Mouse (Mus musculus) kidney, embryonic 16.5 days (tissue): ENCODE measurements at regions not wholly inside any gene's neighbourhood (a gene's known extent, or its start where the extent isn't known, plus 50 kb on each side); places are given as distances from the start of the nearest gene placed in this dataset.
A peak's percentile ranks its signal among the peaks of the same experiment; 100 is the strongest.

Experiments used
- ATAC-seq: fragments of 200-750 bp; cut with Nextera tagmentation; 2 replicates; pipeline ENCODE4 v1.8.0; 2017; ENCODE audit warnings: moderate TSS enrichment; ENCODE audit not compliant: low FRiP score, low TSS enrichment
- H3K27ac ChIP-seq: fragments of 300-500 bp; sonication (generic); 2 replicates; pipeline ENCODE4 v1.5.1; 2014; ENCODE audit warnings: low read length
- H3K27me3 ChIP-seq: fragments of 300-500 bp; sonication (generic); 2 replicates; pipeline ENCODE4 v1.6.1; 2014; ENCODE audit warnings: low read length, control low read depth, mixed read lengths; ENCODE audit not compliant: insufficient read depth
- H3K36me3 ChIP-seq: fragments of 300-500 bp; sonication (generic); 2 replicates; pipeline ENCODE4 v1.6.1; 2014; ENCODE audit warnings: low read length, control low read depth, mixed read lengths; ENCODE audit not compliant: insufficient read depth
- H3K4me1 ChIP-seq: fragments of 300-500 bp; sonication (generic); 2 replicates; pipeline ENCODE4 v1.6.1; 2014; ENCODE audit warnings: low read length, control low read depth, mixed read lengths; ENCODE audit not compliant: insufficient read depth
- H3K4me2 ChIP-seq: fragments of 300-500 bp; sonication (generic); replicated peaks from 2 replicates; pipeline ENCODE4 v1.6.1; 2014; ENCODE audit warnings: low read depth, low read length
- H3K4me3 ChIP-seq: fragments of 300-500 bp; sonication (generic); 2 replicates; pipeline ENCODE4 v1.5.1; 2014; ENCODE audit warnings: mild to moderate bottlenecking, low read length
- H3K9ac ChIP-seq: fragments of 300-500 bp; sonication (generic); replicated peaks from 2 replicates; pipeline ENCODE4 v1.6.1; 2014; ENCODE audit warnings: low read length
- H3K9me3 ChIP-seq: fragments of 300-500 bp; sonication (generic); 2 replicates; pipeline ENCODE4 v1.6.1; 2016; ENCODE audit warnings: low read length, control low read depth
- WGBS: fragments of 180-500 bp; shearing (Covaris S2); extraction: QIAGEN DNeasy Blood & Tissue Kit; methylation state at CpG from one replicate; pipeline ENCODE4 v1.1.7; 2014; 5-methylcytosine and 5-hydroxymethylcytosine counted together

DNA sequence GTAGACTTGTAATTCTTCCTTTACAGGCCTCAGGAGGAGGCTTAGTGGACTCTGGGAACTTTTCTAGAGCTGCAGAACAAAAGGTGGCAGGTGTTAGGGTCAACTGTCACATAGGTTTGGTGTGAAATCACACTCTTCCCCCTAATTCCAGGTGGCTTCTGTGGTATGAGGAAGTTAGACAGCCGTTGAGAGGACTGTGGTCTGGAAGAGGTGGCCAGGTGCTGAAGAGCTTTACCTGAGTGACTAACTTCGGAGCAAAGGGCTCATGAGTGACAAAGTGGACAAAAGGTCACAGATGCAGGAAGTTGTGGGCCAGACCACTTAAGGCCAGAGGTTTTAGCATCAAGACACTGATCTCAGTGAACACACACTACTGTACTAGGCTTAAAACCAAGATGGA lies 209.1 kb upstream of the Nr2f2 start:
- 0 out of 2 replicates have a peak, but pooled peaks have one; percentile 39 for ATAC-seq

DNA sequence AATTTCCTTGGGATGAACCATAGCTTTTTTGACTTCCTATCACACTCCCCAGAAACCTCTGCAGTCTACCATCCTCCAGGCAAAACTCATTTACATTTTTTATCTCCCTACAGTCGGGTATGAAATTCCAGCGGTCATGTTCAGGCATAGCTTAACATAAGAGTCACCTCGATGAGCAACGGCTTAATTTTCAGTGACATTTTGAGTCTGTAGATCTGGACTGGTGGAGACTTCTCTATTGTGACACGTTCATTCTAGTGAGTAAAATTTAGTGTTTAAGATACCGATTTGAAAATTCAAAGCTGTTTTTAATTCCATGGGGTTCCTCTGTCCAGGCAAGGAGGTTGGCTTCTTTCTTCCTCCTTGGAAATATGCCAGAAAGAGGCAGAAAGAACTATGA lies 207.7 kb upstream of the Nr2f2 start:
- Histone ChIP-seq H3K4me1 (peaks cover 15% of the 10 kb centered on the region), H3K9ac (no peak overlapping the region), H3K27me3 (no peaks in the 10 kb centered on the region), H3K9me3 (no peaks in the 10 kb centered on the region), H3K4me2 (no peak overlapping the region), H3K27ac (no peak overlapping the region), H3K36me3 (no peaks in the 10 kb centered on the region), H3K4me3 (no peak overlapping the region)
- no peak for ATAC-seq
- WGBS: 74% methylated on average over 6 of the region's 6 CpGs

More for the DNA sequence above, 209.1 kb upstream of the Nr2f2 start:
- H3K4me3 ChIP-seq: no peak overlapping the region
- WGBS: 48% methylated on average over 2 of the region's 2 CpGs
- H3K36me3 ChIP-seq: no peaks in the 10 kb centered on the region
- H3K9ac ChIP-seq: no peak overlapping the region
- H3K4me2 ChIP-seq: no peak overlapping the region
- peaks cover 15% of the 10 kb centered on the region for H3K4me1 ChIP-seq
- H3K9me3 ChIP-seq: no peaks in the 10 kb centered on the region
- no peak overlapping the region for H3K27ac ChIP-seq
- no peaks in the 10 kb centered on the region for H3K27me3 ChIP-seq

DNA sequence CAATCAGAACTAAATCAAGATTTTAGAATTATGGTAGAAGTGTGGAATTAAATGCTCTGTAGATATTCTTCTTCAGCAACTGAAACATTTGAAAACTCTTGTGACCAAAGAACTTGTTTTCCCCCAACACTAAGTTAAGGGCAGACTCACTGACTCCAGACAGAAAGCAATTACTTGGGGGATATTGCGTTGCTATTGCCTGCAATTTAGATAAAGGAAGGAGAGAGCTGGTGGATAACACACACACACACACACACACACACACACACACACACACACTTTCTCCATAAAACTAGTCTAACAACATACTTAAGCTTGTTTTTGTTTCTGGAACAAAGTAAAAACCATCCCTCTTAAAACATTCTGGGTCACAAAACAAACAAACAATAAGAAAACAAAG lies 198.5 kb upstream of the Nr2f2 start:
- ATAC-seq: no peak
- H3K4me3 ChIP-seq: no peak overlapping the region
- no peaks in the 10 kb centered on the region for H3K36me3 ChIP-seq
- no peaks in the 10 kb centered on the region for H3K27me3 ChIP-seq
- no peak overlapping the region for H3K9ac ChIP-seq
- no peak overlapping the region for H3K27ac ChIP-seq
- no peaks in the 10 kb centered on the region for H3K9me3 ChIP-seq
- H3K4me1 ChIP-seq: no peaks in the 10 kb centered on the region
- no peak overlapping the region for H3K4me2 ChIP-seq
- WGBS: 43% methylated on average over 1 of the region's 1 CpGs

DNA sequence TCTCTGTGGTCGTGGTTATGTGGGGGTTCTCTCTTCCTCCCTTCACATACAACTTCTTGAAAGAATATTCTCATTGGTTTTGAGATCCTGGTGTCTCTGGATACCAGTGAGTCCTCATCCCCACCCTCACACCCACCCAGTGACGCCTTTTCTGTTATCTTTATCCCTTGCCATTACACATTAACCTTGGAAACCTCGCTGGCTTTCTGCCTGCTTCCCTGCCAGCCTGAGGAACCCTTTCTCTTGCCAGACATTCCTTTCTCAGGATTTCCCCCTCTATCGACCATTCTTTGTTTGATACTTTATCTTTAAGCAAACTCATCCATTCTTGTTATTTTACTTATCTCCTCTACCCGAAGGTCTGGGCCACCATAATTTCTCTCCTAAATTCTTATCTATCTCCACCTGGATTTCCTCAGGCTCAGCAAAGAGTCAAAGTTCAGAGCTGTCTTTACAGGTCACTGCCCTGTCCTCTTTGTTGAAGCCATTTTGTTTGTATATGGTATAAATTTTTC lies 182.5 kb upstream of the Nr2f2 start:
- H3K36me3 ChIP-seq: no peaks in the 10 kb centered on the region
- no peaks in the 10 kb centered on the region for H3K9me3 ChIP-seq
- WGBS: 47% methylated on average over 5 of the region's 5 CpGs
- no peak overlapping the region for H3K9ac ChIP-seq
- no peaks in the 10 kb centered on the region for H3K4me1 ChIP-seq
- H3K27ac ChIP-seq: no peak overlapping the region
- no peak for ATAC-seq
- no peaks in the 10 kb centered on the region for H3K27me3 ChIP-seq
- H3K4me3 ChIP-seq: no peak overlapping the region
- H3K4me2 ChIP-seq: no peak overlapping the region

DNA sequence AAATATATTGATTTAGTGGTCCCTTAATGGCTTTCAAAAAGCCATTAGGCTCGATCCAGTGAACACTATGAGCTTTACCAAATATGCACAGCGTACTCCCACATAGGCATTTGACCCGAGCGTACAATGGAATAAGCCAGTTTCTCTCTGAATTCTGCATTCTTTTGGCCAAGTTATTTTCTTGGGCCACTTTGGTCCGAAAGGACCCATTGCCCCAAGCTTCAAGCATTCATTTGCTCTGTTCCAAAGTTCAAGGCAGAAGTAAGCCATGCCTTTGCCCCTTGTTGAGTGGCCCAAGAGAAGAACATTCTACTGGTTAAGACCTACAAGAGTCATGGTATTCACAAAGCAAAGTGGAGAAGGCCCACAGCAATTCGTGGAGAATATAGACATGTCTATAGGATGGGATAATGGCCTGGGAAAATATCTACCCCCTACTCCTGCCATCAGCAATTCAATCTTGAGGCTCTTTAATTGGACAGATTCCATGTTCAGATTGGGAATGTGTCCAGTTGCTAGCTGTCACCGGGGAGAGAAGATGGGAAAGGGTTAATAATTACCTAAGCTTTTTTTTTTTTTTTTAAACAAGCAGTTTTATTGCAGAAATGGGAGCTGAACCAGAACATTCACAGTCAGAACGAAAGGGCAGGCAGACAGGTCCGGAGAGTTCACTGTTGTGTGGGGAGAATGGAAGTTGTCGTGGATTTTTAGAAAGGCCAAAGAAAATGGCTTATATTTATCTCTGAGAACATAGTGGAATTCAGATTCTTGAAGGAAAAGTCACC lies 175.5 kb upstream of the Nr2f2 start:
- ATAC-seq: no peak; the same call in 1 of the 2 replicates
- no peaks in the 10 kb centered on the region for H3K36me3 ChIP-seq
- no peak overlapping the region for H3K27ac ChIP-seq
- no peak overlapping the region for H3K4me3 ChIP-seq
- no peak overlapping the region for H3K4me2 ChIP-seq
- H3K27me3 ChIP-seq: no peaks in the 10 kb centered on the region
- H3K4me1 ChIP-seq: peaks cover 8% of the 10 kb centered on the region
- H3K9me3 ChIP-seq: no peaks in the 10 kb centered on the region
- WGBS: 46% methylated on average over 10 of the region's 10 CpGs
- H3K9ac ChIP-seq: no peak overlapping the region

DNA sequence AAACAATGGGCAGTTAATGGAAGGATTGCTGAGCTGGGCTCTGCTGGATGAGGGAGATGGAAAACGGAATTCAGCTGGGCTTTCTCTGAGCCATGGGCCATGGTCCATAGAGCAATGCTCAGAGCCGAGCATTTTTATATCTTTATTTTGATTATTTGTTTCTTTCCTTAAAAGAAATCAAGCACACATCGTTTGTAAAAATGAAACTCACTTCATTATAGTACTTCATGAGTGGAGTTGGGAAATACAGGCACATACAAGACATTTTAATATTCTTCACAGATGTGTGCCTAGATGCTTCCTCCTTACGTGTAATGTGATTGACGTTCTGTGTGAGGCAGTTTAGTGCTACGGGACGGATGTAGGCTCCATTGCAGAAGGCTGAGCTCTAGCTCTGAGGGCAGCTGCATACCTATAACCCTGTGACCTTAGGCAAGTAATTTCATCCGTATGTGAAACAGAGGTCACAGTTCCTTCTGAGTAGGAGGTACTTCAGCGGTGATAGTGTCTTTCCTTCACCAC lies 172.6 kb upstream of the Nr2f2 start:
- Histone ChIP-seq H3K4me3 (no peak overlapping the region), H3K4me2 (no peak overlapping the region), H3K9me3 (no peaks in the 10 kb centered on the region), H3K36me3 (no peaks in the 10 kb centered on the region), H3K27me3 (no peaks in the 10 kb centered on the region), H3K4me1 (peaks cover 8% of the 10 kb centered on the region), H3K9ac (no peak overlapping the region), H3K27ac (no peak overlapping the region)
- ATAC-seq: no peak
- WGBS: 52% methylated on average over 9 of the region's 9 CpGs

DNA sequence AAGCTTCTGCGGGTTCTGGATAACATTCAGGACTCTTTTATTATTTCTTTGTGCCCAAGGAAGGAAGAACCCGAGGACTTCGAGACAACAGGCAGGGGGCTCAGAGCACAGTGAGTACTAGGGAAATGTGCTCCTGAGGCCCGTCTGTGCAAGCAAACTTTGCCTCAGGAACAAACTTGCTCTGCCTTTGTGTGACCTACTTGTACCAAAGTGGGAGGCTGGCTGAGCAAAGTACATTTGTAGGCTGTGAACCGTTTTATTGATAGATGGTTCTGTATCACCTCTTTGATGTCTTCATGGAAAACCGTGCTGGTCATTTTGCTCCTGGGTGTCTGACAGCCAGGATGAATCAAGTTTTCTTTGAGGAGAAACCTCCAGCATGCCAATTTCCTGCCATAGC lies 169.5 kb upstream of the Nr2f2 start:
- no peaks in the 10 kb centered on the region for H3K27me3 ChIP-seq
- no peak overlapping the region for H3K27ac ChIP-seq
- H3K4me3 ChIP-seq: no peak overlapping the region
- peaks cover 4% of the 10 kb centered on the region; the same call in 1 of the 2 replicates for H3K9me3 ChIP-seq
- WGBS: 62% methylated on average over 6 of the region's 6 CpGs
- H3K4me2 ChIP-seq: no peak overlapping the region
- H3K9ac ChIP-seq: no peak overlapping the region
- no peak for ATAC-seq
- 0 out of 2 replicates have a peak, but pooled peaks cover 3% of the 10 kb centered on the region for H3K36me3 ChIP-seq
- no peaks in the 10 kb centered on the region for H3K4me1 ChIP-seq

DNA sequence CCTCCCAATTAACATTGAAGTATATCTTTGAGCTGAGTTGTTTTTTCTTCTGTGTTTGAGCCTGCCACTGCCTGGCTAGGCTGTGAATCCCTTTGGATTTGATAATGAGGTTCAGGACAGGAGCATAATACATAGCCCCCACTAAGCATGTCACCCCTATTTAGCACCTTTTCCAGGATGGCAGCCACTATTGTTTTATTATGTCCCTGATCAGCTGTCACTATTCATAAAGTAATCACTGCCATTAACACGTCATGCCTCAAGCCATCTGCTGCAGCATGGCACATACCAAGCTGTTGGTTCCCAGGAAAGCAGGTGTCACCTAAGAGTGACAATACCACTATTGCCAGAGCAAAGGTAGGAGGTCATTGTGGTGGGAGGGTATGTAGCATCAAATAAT lies 167.0 kb upstream of the Nr2f2 start:
- no peak overlapping the region for H3K9ac ChIP-seq
- no peak overlapping the region for H3K4me3 ChIP-seq
- no peak overlapping the region for H3K27ac ChIP-seq
- ATAC-seq: no peak
- 87% methylated on average over 1 of the region's 1 CpGs for WGBS
- peaks cover under 1% of the 10 kb centered on the region; the same call in 1 of the 2 replicates for H3K4me1 ChIP-seq
- 0 out of 2 replicates have a peak, but pooled peaks cover 3% of the 10 kb centered on the region for H3K36me3 ChIP-seq
- no peak overlapping the region for H3K4me2 ChIP-seq
- no peaks in the 10 kb centered on the region for H3K27me3 ChIP-seq
- H3K9me3 ChIP-seq: peaks cover 11% of the 10 kb centered on the region; the same call in 1 of the 2 replicates

DNA sequence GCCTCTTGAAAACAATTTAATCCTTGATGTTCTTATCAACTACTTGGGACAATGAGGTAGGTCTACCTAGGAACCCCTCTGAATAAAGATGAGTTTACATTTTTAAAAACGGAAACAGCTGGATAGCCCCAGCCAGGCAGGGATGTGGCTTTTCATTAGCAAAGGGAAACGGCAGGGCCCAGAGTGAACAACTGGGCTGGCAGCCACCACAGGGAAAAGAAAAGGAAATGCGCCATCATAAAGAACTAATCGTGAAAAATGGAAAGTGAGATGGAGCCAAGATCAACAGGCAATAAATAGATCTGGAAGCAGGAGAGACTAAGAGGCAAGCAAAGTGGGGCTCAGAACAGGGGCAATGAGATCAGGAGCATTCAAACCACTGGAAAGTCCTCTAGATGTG lies 161.4 kb upstream of the Nr2f2 start:
- Histone ChIP-seq H3K9ac (no peak overlapping the region), H3K27me3 (no peaks in the 10 kb centered on the region), H3K9me3 (peaks cover 22% of the 10 kb centered on the region; the same call in 1 of the 2 replicates), H3K4me2 (no peak overlapping the region), H3K4me1 (peaks cover 3% of the 10 kb centered on the region; the same call in 1 of the 2 replicates), H3K4me3 (no peak overlapping the region), H3K36me3 (0 out of 2 replicates have a peak, but pooled peaks cover 3% of the 10 kb centered on the region), H3K27ac (peak overlapping the region; percentile 19; the same call in 1 of the 2 replicates)
- 54% methylated on average over 4 of the region's 4 CpGs for WGBS
- ATAC-seq: 0 out of 2 replicates have a peak, but pooled peaks have one; percentile 35

DNA sequence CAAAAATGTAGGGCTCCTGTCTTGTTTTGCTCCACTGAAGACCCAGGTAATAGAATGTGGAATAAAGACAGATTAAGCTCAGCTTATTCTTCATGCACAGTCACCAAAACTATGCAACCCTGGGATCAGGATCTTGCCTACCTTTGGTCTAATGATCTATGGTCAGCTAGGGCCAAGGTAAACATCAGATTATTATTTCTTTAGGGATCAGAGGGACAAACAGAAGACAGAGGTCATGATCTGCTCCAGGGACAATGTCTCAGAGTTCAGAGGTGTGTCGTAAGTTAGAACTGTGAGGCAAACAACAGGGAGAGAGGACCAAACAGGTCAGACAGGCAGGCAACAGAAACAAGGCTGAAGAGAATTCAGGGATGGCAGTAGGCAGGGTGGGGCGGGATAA lies 158.8 kb upstream of the Nr2f2 start:
- Histone ChIP-seq H3K27ac (no peak overlapping the region), H3K4me1 (peaks cover 3% of the 10 kb centered on the region; the same call in 1 of the 2 replicates), H3K27me3 (no peaks in the 10 kb centered on the region), H3K9ac (no peak overlapping the region), H3K4me2 (no peak overlapping the region), H3K9me3 (peaks cover 15% of the 10 kb centered on the region; the same call in 1 of the 2 replicates), H3K4me3 (no peak overlapping the region), H3K36me3 (no peaks in the 10 kb centered on the region)
- WGBS: 89% methylated on average over 2 of the region's 2 CpGs
- no peak for ATAC-seq
